Mouse (Mus musculus) lung, adult 2 months (tissue): Measurements from ENCODE around the gene Arhgap10.

Experiments used
- CTCF ChIP-seq: fragments of 200-500 bp; IDR thresholded peaks from 2 replicates; pipeline ENCODE4 v1.5.1; 2011; ENCODE audit warnings: mild to moderate bottlenecking, low read length, control low read depth; ENCODE audit not compliant: insufficient read depth
- POLR2A ChIP-seq: fragments of 200-500 bp; IDR thresholded peaks from 2 replicates; pipeline ENCODE4 v1.6.1; 2011; ENCODE audit warnings: low read depth, mild to moderate bottlenecking, control low read depth, low read length, borderline replicate concordance; ENCODE audit errors: extremely low read depth

GRCm38 (mm10) chr8:77223123-77223522, 294.6 kb downstream of the Arhgap10 start:
- TF ChIP-seq CTCF (no peak), POLR2A (no peak)
